In the genomic region with DNA sequence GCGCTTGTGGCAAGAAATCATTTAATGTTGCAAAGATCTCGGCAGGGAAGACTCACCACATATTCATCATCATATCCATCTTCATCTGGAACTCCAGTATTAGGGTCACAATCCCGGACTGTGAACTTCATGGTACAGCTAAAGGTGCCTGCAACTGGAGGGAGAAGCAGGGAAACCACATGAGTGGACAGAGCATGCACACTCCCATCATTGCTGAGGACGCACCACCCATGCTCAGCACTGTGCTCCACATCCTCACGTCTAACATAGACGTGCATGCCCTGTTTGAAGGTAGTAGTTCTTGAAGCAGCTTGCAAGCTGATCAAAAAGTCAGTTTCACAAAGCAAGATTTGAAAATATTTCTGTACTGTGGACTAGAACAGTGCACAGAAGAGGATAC, we compare ENCODE assay signal across 20 mouse cellular contexts. TPM values are rescaled to one million over a fixed set of nuclear protein-coding genes. Genes with fewer than 3 reads are reported as not detected.
DNase-seq lines count a peak whose midpoint lies in the region; ATAC-seq and TF ChIP-seq lines count a peak whose summit lies in the region.
"Had no signal": no experiment of that assay in that cellular context is flagged by ENCODE, and none has a peak within 500 bp of the region (broad histone marks: within the 10 kb centered on the region; RNA-seq: fewer than 3 reads in every experiment).

No protein-coding gene starts in this region.

- no peaks in the 10 kb centered on the region for H3K9me3 ChIP-seq in heart, embryonic 10.5 days
- H3K9me3 ChIP-seq in kidney, embryonic 14.5 days (ENCODE audit: control insufficient read depth, low read length) = no peaks in the 10 kb centered on the region
- no peaks in the 10 kb centered on the region for H3K9me3 ChIP-seq in lung, embryonic 15.5 days
- H3K9me3 ChIP-seq in liver, embryonic 11.5 days (ENCODE audit: control insufficient read depth, low read length) = no peaks in the 10 kb centered on the region
- H3K9me3 ChIP-seq: forebrain, embryonic 10.5 days; hindbrain, embryonic 15.5 days; liver, embryonic 13.5 days had no signal

- no peak for TF ChIP-seq POLR2A in kidney, adult 2 months (IDR thresholded peaks at IDR 0.05; ENCODE audit: low read depth, low read length)
- no peak for TF ChIP-seq POLR2A in lung, adult 2 months (IDR thresholded peaks at IDR 0.05; ENCODE audit: borderline replicate concordance, extremely low read depth, low read depth, low read length)

- 78% methylated on average over 6 of the region's 6 CpGs for WGBS in heart, embryonic 10.5 days
- WGBS in kidney, embryonic 14.5 days = 73% methylated on average over 6 of the region's 6 CpGs
- 76% methylated on average over 6 of the region's 6 CpGs for WGBS in kidney, adult 2 months
- 66% methylated on average over 6 of the region's 6 CpGs for WGBS in lung, embryonic 15.5 days
- WGBS in lung, adult 2 months = 81% methylated on average over 6 of the region's 6 CpGs
- 78% methylated on average over 6 of the region's 6 CpGs for WGBS in liver, embryonic 11.5 days

- no peak overlapping the region for H3K4me3 ChIP-seq in heart, embryonic 10.5 days
- no peak overlapping the region for H3K4me3 ChIP-seq in kidney, embryonic 14.5 days (ENCODE audit: low read length)
- no peak overlapping the region for H3K4me3 ChIP-seq in kidney, adult 2 months (ENCODE audit: insufficient read depth, low read depth, low read length)
- no peak overlapping the region for H3K4me3 ChIP-seq in lung, embryonic 15.5 days
- no peak overlapping the region for H3K4me3 ChIP-seq in lung, adult 2 months (replicated peaks; ENCODE audit: extremely low read depth, low read depth, low read length)
- no peak overlapping the region for H3K4me3 ChIP-seq in liver, embryonic 11.5 days (ENCODE audit: low read depth, low read length)
- H3K4me3 ChIP-seq: forebrain, embryonic 10.5 days; hindbrain, embryonic 15.5 days; liver, embryonic 13.5 days had no signal

- H3K36me3 ChIP-seq in heart, embryonic 10.5 days = peaks cover 40% of the 10 kb centered on the region
- H3K36me3 ChIP-seq in kidney, embryonic 14.5 days (ENCODE audit: control insufficient read depth, insufficient read depth, low read length) = peaks cover 46% of the 10 kb centered on the region
- no peaks in the 10 kb centered on the region; the same call in none of the 2 replicates for H3K36me3 ChIP-seq in kidney, adult 2 months (ENCODE audit: control insufficient read depth, insufficient read depth, low read length)
- peaks cover 33% of the 10 kb centered on the region for H3K36me3 ChIP-seq in lung, embryonic 15.5 days
- H3K36me3 ChIP-seq in liver, embryonic 11.5 days (ENCODE audit: control insufficient read depth, insufficient read depth, low read length) = peaks cover 7% of the 10 kb centered on the region; the same call in 1 of the 2 replicates

- peak; percentile 66 for ATAC-seq in kidney, embryonic 14.5 days (ENCODE audit: low FRiP score, low TSS enrichment)
- 0 out of 2 replicates have a peak, but pooled peaks have one; percentile 29 for ATAC-seq in lung, embryonic 15.5 days (ENCODE audit: borderline replicate concordance, extremely low read depth, low FRiP score, low TSS enrichment)
- no peak; the same call in 1 of the 2 replicates for ATAC-seq in liver, embryonic 11.5 days (replicated peaks; ENCODE audit: low FRiP score)

- no peak overlapping the region for H3K4me2 ChIP-seq in kidney, embryonic 14.5 days (replicated peaks; ENCODE audit: low read depth, low read length)
- H3K4me2 ChIP-seq in lung, embryonic 15.5 days = no peak overlapping the region
- no peak overlapping the region for H3K4me2 ChIP-seq in liver, embryonic 11.5 days
- H3K4me2 ChIP-seq: hindbrain, embryonic 15.5 days; liver, embryonic 13.5 days; midbrain, embryonic 11.5 days had no signal

- DNase-seq in heart, embryonic 10.5 days (ENCODE audit: low spot score) = peak; percentile 65
- no peak for DNase-seq in heart, adult 9 months (ENCODE audit: low spot score in 2 of 2)
- no peak for DNase-seq in kidney, adult 2 months
- no peak for DNase-seq in lung, adult 2 months
- DNase-seq in liver, embryonic 11.5 days (ENCODE audit: low spot score) = no peak
- DNase-seq: adrenal gland, postnatal 25 days; cerebellum, adult 8-10 months; cerebellum, postnatal 36 days; embryo, embryonic 11 days; gastrocnemius, postnatal 36 days; heart, postnatal 14 days; kidney, adult 9 months; left cerebral cortex, postnatal 4 days; liver, embryonic 13.5 days had no signal

- no peaks in the 10 kb centered on the region for H3K4me1 ChIP-seq in heart, embryonic 10.5 days
- H3K4me1 ChIP-seq in kidney, embryonic 14.5 days (ENCODE audit: control insufficient read depth, insufficient read depth, low read length) = 0 out of 2 replicates have a peak, but pooled peaks cover 2% of the 10 kb centered on the region
- no peaks in the 10 kb centered on the region for H3K4me1 ChIP-seq in kidney, adult 2 months (ENCODE audit: control insufficient read depth, insufficient read depth, low read length)
- H3K4me1 ChIP-seq in lung, embryonic 15.5 days = peaks cover 5% of the 10 kb centered on the region; the same call in 1 of the 2 replicates
- H3K4me1 ChIP-seq in lung, adult 2 months (ENCODE audit: control insufficient read depth, insufficient read depth, low read length) = no peaks in the 10 kb centered on the region
- no peaks in the 10 kb centered on the region; the same call in 1 of the 2 replicates for H3K4me1 ChIP-seq in liver, embryonic 11.5 days (replicated peaks; ENCODE audit: control insufficient read depth, insufficient read depth, low read length)
- H3K4me1 ChIP-seq: forebrain, embryonic 10.5 days; hindbrain, embryonic 15.5 days; liver, embryonic 13.5 days had no signal

- no peak for TF ChIP-seq CTCF in kidney, adult 2 months (conservative IDR thresholded peaks at IDR 0.05; ENCODE audit: insufficient read depth, insufficient read length, low read depth, low read length)
- no peak for TF ChIP-seq CTCF in lung, adult 2 months (IDR thresholded peaks at IDR 0.05; ENCODE audit: insufficient read depth, low read length)

- no peak overlapping the region for H3K9ac ChIP-seq in kidney, embryonic 14.5 days (ENCODE audit: low read depth, low read length)
- no peak overlapping the region for H3K9ac ChIP-seq in lung, embryonic 15.5 days
- no peak overlapping the region for H3K9ac ChIP-seq in liver, embryonic 11.5 days (ENCODE audit: low read depth, low read length)
- H3K9ac ChIP-seq: hindbrain, embryonic 15.5 days; liver, embryonic 13.5 days had no signal

- no peaks in the 10 kb centered on the region for H3K27me3 ChIP-seq in heart, embryonic 10.5 days (ENCODE audit: insufficient read depth, poor library complexity, severe bottlenecking)
- H3K27me3 ChIP-seq in kidney, embryonic 14.5 days (ENCODE audit: control insufficient read depth, insufficient read depth, low read length) = no peaks in the 10 kb centered on the region
- H3K27me3 ChIP-seq in kidney, adult 2 months (replicated peaks; ENCODE audit: control insufficient read depth, insufficient read depth, low read length) = no peaks in the 10 kb centered on the region
- H3K27me3 ChIP-seq in lung, embryonic 15.5 days = no peaks in the 10 kb centered on the region
- H3K27me3 ChIP-seq in liver, embryonic 11.5 days (replicated peaks; ENCODE audit: control insufficient read depth, insufficient read depth, low read length) = no peaks in the 10 kb centered on the region
- H3K27me3 ChIP-seq: hindbrain, embryonic 15.5 days; liver, embryonic 13.5 days had no signal

- no peak overlapping the region for H3K27ac ChIP-seq in heart, embryonic 10.5 days
- H3K27ac ChIP-seq in kidney, embryonic 14.5 days (ENCODE audit: low read depth, low read length) = no peak overlapping the region
- no peak overlapping the region for H3K27ac ChIP-seq in kidney, adult 2 months (ENCODE audit: insufficient read depth, low read depth, low read length)
- no peak overlapping the region for H3K27ac ChIP-seq in lung, embryonic 15.5 days
- no peak overlapping the region for H3K27ac ChIP-seq in liver, embryonic 11.5 days (ENCODE audit: low read depth, low read length)
- H3K27ac ChIP-seq: forebrain, embryonic 10.5 days; hindbrain, embryonic 15.5 days; liver, embryonic 13.5 days; macrophage had no signal

RNA-seq across cellular contexts. Expression of gene Mest, which starts 27.1 kb away (rescaled TPM):
- 3,213 and 4,348 TPM in 2 replicates for polyA plus RNA-seq in heart, embryonic 10.5 days (2016; fragmentation: Nextera tagmentation; extraction: Ambion mirVana)
- polyA plus RNA-seq in kidney, embryonic 14.5 days (2014; fragmentation: Nextera tagmentation; extraction: Ambion mirVana) = 2,297 and 2,617 TPM in 2 replicates
- polyA plus RNA-seq in kidney, adult 2 months (2012; rRNA removed) = 8.4 and 16.5 TPM in 2 replicates
- 1,436 and 1,497 TPM in 2 replicates for polyA plus RNA-seq in lung, embryonic 15.5 days (2015; fragmentation: Nextera tagmentation; extraction: Ambion mirVana)
- polyA plus RNA-seq in lung, adult 2 months (2012; rRNA removed) = 108 and 160 TPM in 2 replicates
- polyA plus RNA-seq in liver, embryonic 11.5 days (2014; fragmentation: Nextera tagmentation; extraction: Ambion mirVana) = 800 and 828 TPM in 2 replicates

RNA-seq across cellular contexts. Expression of gene Cep41, which starts 56.9 kb away (rescaled TPM):
- 12.5 and 15.3 TPM in 2 replicates for polyA plus RNA-seq in heart, embryonic 10.5 days (2016; fragmentation: Nextera tagmentation; extraction: Ambion mirVana)
- polyA plus RNA-seq in kidney, embryonic 14.5 days (2014; fragmentation: Nextera tagmentation; extraction: Ambion mirVana) = 31.2 and 31.8 TPM in 2 replicates
- 2.6 and 2.9 TPM in 2 replicates for polyA plus RNA-seq in kidney, adult 2 months (2012; rRNA removed)
- 12.1 and 13.0 TPM in 2 replicates for polyA plus RNA-seq in lung, embryonic 15.5 days (2015; fragmentation: Nextera tagmentation; extraction: Ambion mirVana)
- 3.7 and 4.6 TPM in 2 replicates for polyA plus RNA-seq in lung, adult 2 months (2012; rRNA removed)
- 12.0 and 14.3 TPM in 2 replicates for polyA plus RNA-seq in liver, embryonic 11.5 days (2014; fragmentation: Nextera tagmentation; extraction: Ambion mirVana)
